Mouse (Mus musculus) MEL (cell line): Measurements from ENCODE around the gene Txnrd3. TPM values are rescaled to one million over a fixed set of nuclear protein-coding genes. Genes with fewer than 3 reads are reported as not detected.

Experiments used
- DNase-seq: peaks from one replicate; pipeline ENCODE4 v3.0.0; 2011; ENCODE audit warnings: low read depth, low spot score
- H3K27ac ChIP-seq: 2 replicates; pipeline ENCODE4 v1.5.1; 2012; ENCODE audit warnings: low read depth, mild to moderate bottlenecking, control low read depth, low read length, moderate library complexity; ENCODE audit not compliant: control insufficient read depth
- H3K27me3 ChIP-seq, 2 experiments: fragments of 150-350 bp in 1 of 2; sonication (generic) in 1 of 2; 2 replicates each; pipeline ENCODE4 v1.6.1; 2012; ENCODE audit warnings: low read length in 2 of 2, mild to moderate bottlenecking in 2 of 2, improper control_type of control experiment in 1 of 2, moderate library complexity in 1 of 2; ENCODE audit not compliant: insufficient read depth in 2 of 2, control insufficient read depth in 1 of 2
- H3K36me3 ChIP-seq, 2 experiments: 2 replicates each; pipeline ENCODE4 v1.6.1; 2012 to 2014; ENCODE audit warnings: low read length in 2 of 2, improper control_type of control experiment in 1 of 2, inconsistent platforms in 1 of 2, mild to moderate bottlenecking in 1 of 2; ENCODE audit not compliant: insufficient read depth in 2 of 2, control insufficient read depth in 1 of 2
- H3K4me1 ChIP-seq, 2 experiments: fragments of 150-350 bp in 1 of 2; sonication (generic) in 1 of 2; 2 replicates each; pipeline ENCODE4 v1.6.1; 2012; ENCODE audit warnings: low read length in 2 of 2, improper control_type of control experiment in 1 of 2, mild to moderate bottlenecking in 1 of 2; ENCODE audit not compliant: insufficient read depth in 2 of 2, control insufficient read depth in 1 of 2
- H3K4me3 ChIP-seq, 2 experiments: fragments of 150-350 bp in 1 of 2; sonication (generic) in 1 of 2; 2 replicates each; pipeline ENCODE4 v1.5.1; 2012; ENCODE audit warnings: low read depth in 2 of 2, low read length in 2 of 2, mild to moderate bottlenecking in 2 of 2, moderate library complexity in 2 of 2, control low read depth in 1 of 2, improper control_type of control experiment in 1 of 2; ENCODE audit not compliant: control insufficient read depth in 1 of 2, insufficient read depth in 1 of 2
- H3K79me2 ChIP-seq: 2 replicates; pipeline ENCODE4 v1.6.1; 2012; ENCODE audit warnings: mild to moderate bottlenecking, low read length, moderate library complexity; ENCODE audit not compliant: control insufficient read depth, poor library complexity, insufficient read depth
- H3K9ac ChIP-seq: 2 replicates; pipeline ENCODE4 v1.6.1; 2012; ENCODE audit warnings: low read depth, mild to moderate bottlenecking, control low read depth, low read length, moderate library complexity; ENCODE audit not compliant: control insufficient read depth, poor library complexity, severe bottlenecking
- H3K9me3 ChIP-seq: fragments of 150-350 bp; sonication (generic); replicated peaks from 2 replicates; pipeline ENCODE4 v1.6.1; 2012; ENCODE audit warnings: mild to moderate bottlenecking, low read length, improper control_type of control experiment, moderate library complexity; ENCODE audit not compliant: insufficient read depth
- BHLHE40 ChIP-seq: IDR thresholded peaks from 2 replicates; pipeline ENCODE4 v1.6.1; 2012; ENCODE audit warnings: low read depth, mild to moderate bottlenecking, inconsistent platforms, low read length, improper control_type of control experiment, borderline replicate concordance
- CTCF ChIP-seq, 3 experiments: IDR thresholded peaks in 2 of 3; conservative IDR thresholded peaks in 1 of 3; 2 replicates each; pipeline ENCODE4 v1.5.1; 2011 to 2012; ENCODE audit warnings: low read length in 3 of 3, low read depth in 2 of 3, mild to moderate bottlenecking in 2 of 3, improper control_type of control experiment in 1 of 3, inconsistent platforms in 1 of 3, mixed read lengths in 1 of 3, moderate library complexity in 1 of 3; ENCODE audit not compliant: control insufficient read depth in 1 of 3, insufficient read depth in 1 of 3, poor library complexity in 1 of 3, severe bottlenecking in 1 of 3
- E2F4 ChIP-seq: IDR thresholded peaks from 2 replicates; pipeline ENCODE4 v1.6.1; 2011; ENCODE audit warnings: low read depth, low read length, improper control_type of control experiment, borderline replicate concordance
- ELF1 ChIP-seq: IDR thresholded peaks from 2 replicates; pipeline ENCODE4 v1.6.1; 2014; ENCODE audit warnings: low read depth, mild to moderate bottlenecking, inconsistent platforms, low read length, improper control_type of control experiment, moderate library complexity
- EP300 ChIP-seq, 2 experiments: IDR thresholded peaks; 2 replicates each; pipeline ENCODE4 v1.6.1; 2011; ENCODE audit warnings: improper control_type of control experiment in 2 of 2, low read length in 2 of 2, low read depth in 1 of 2, mild to moderate bottlenecking in 1 of 2
- GATA1 ChIP-seq: IDR thresholded peaks from 2 replicates; pipeline ENCODE4 v1.6.1; 2011; ENCODE audit warnings: low read depth, low read length, improper control_type of control experiment
- HCFC1 ChIP-seq: IDR thresholded peaks from 2 replicates; pipeline ENCODE4 v1.6.1; 2012; ENCODE audit warnings: low read depth, mild to moderate bottlenecking, inconsistent platforms, low read length, improper control_type of control experiment, moderate library complexity
- MAZ ChIP-seq: IDR thresholded peaks from 2 replicates; pipeline ENCODE4 v1.6.1; 2012; ENCODE audit warnings: low read depth, mild to moderate bottlenecking, inconsistent platforms, low read length, improper control_type of control experiment
- MEF2A ChIP-seq: IDR thresholded peaks from 2 replicates; pipeline ENCODE4 v1.6.1; 2014; ENCODE audit warnings: low read depth, mild to moderate bottlenecking, inconsistent platforms, low read length, improper control_type of control experiment; ENCODE audit not compliant: poor library complexity, insufficient replicate concordance, severe bottlenecking; ENCODE audit errors: extremely low read depth
- MYB ChIP-seq: IDR thresholded peaks from 2 replicates; pipeline ENCODE4 v1.6.1; 2011; ENCODE audit warnings: mild to moderate bottlenecking, low read depth, low read length, improper control_type of control experiment
- NELFE ChIP-seq: IDR thresholded peaks from 2 replicates; pipeline ENCODE4 v1.6.1; 2011; ENCODE audit warnings: low read depth, low read length, improper control_type of control experiment
- NRF1 ChIP-seq: IDR thresholded peaks from 2 replicates; pipeline ENCODE4 v1.6.1; 2014; ENCODE audit warnings: low read depth, mild to moderate bottlenecking, inconsistent platforms, low read length, improper control_type of control experiment, moderate library complexity; ENCODE audit not compliant: poor library complexity, insufficient read depth, severe bottlenecking
- POLR2AphosphoS2 ChIP-seq: IDR thresholded peaks from 2 replicates; pipeline ENCODE4 v1.6.1; 2011; ENCODE audit warnings: low read length, improper control_type of control experiment
- SIN3A ChIP-seq: IDR thresholded peaks from 2 replicates; pipeline ENCODE4 v1.6.1; 2012; ENCODE audit warnings: low read length, improper control_type of control experiment, inconsistent platforms
- TAL1 ChIP-seq: IDR thresholded peaks from 2 replicates; pipeline ENCODE4 v1.6.1; 2012; ENCODE audit warnings: mild to moderate bottlenecking, inconsistent platforms, low read length, moderate library complexity, mixed read lengths
- TBP ChIP-seq: IDR thresholded peaks from 2 replicates; pipeline ENCODE4 v1.8.0; 2011; ENCODE audit warnings: low read depth, low read length, improper control_type of control experiment
- TCF12 ChIP-seq: IDR thresholded peaks from 2 replicates; pipeline ENCODE4 v1.6.1; 2014; ENCODE audit warnings: low read depth, mild to moderate bottlenecking, inconsistent platforms, low read length, improper control_type of control experiment, moderate library complexity
- USF1 ChIP-seq: IDR thresholded peaks from 2 replicates; pipeline ENCODE4 v1.6.1; 2014; ENCODE audit warnings: low read depth, mild to moderate bottlenecking, inconsistent platforms, low read length, improper control_type of control experiment, moderate library complexity
- ZKSCAN1 ChIP-seq: IDR thresholded peaks from 2 replicates; pipeline ENCODE4 v1.6.1; 2012; ENCODE audit warnings: low read depth, mild to moderate bottlenecking, inconsistent platforms, low read length, improper control_type of control experiment, moderate library complexity
- ZMIZ1 ChIP-seq: IDR thresholded peaks from 2 replicates; pipeline ENCODE4 v1.6.1; 2012; ENCODE audit warnings: low read depth, mild to moderate bottlenecking, inconsistent platforms, low read length, improper control_type of control experiment, moderate library complexity
- ZNF384 ChIP-seq: IDR thresholded peaks from 2 replicates; pipeline ENCODE4 v1.6.1; 2012; ENCODE audit warnings: low read depth, mild to moderate bottlenecking, inconsistent platforms, low read length, improper control_type of control experiment
- polyA plus RNA-seq, 2 experiments: library from polyadenylated mRNA; stranded (reverse) in 1 of 2; unstranded in 1 of 2; fragments of >175 nt in 1 of 2; fragments of >200 nt in 1 of 2; gene quantifications; 2 replicates each; pipeline versions ENCODE4 v1.2.1 to v1.2.4; 2012; ENCODE audit warnings: low replicate concordance in 2 of 2, low read depth in 1 of 2; ENCODE audit not compliant: insufficient read length in 2 of 2, insufficient read depth in 1 of 2, missing spikeins in 1 of 2
- total RNA-seq: library from RNA; depleted of rRNA; stranded (reverse); fragments of 300-350 nt; gene quantifications from 2 replicates; pipeline ENCODE4 v1.2.3, GENCODE M21; 2012

Txnrd3 gene
- total and polyA plus RNA-seq, 3 experiments: 8.7 to 15.1 TPM; not detected in 1

- Histone ChIP-seq H3K36me3 (peaks cover 0 to 2% of the 10 kb centered on the region in 2 experiments; a peak in 1 of 4 replicates), H3K27ac (no peak overlapping the region)
- no peak for DNase-seq
Observed at GRCm38 (mm10) chr6:89649897-89650296, 6.1 kb downstream of the Txnrd3 start.

GRCm38 (mm10) chr6:89651770-89652169, 8.0 kb downstream of the Txnrd3 start:
- Histone ChIP-seq H3K36me3 (no peaks in the 10 kb centered on the region), H3K79me2 (no peaks in the 10 kb centered on the region), H3K27me3 (no peaks in the 10 kb centered on the region), H3K27ac (no peak overlapping the region), H3K4me1 (no peaks in the 10 kb centered on the region), H3K9ac (no peak overlapping the region), H3K4me3 (no peak overlapping the region), H3K9me3 (no peaks in the 10 kb centered on the region)
- DNase-seq: peak; percentile 41
- TF ChIP-seq GATA1 (0 out of 2 replicates have a peak, but pooled peaks have one; percentile 21), MAZ (no peak)

More at GRCm38 (mm10) chr6:89649897-89650296, 6.1 kb downstream of the Txnrd3 start:
- no peak for TF ChIP-seq MAZ
- no peak for TF ChIP-seq ZNF384
- no peak for TF ChIP-seq SIN3A
- TF ChIP-seq CTCF (IDR thresholded peaks at IDR 0.05 in 2 of 3, conservative IDR thresholded peaks at IDR 0.05 in 1 of 3; ENCODE audit: control insufficient read depth in 1 of 3, insufficient read depth in 1 of 3, low read depth in 2 of 3, low read length in 3 of 3, poor library complexity in 1 of 3, severe bottlenecking in 1 of 3): no peak
- no peak for TF ChIP-seq USF1
- no peak for TF ChIP-seq ELF1
- no peak for TF ChIP-seq EP300 (IDR thresholded peaks at IDR 0.05; ENCODE audit: low read depth in 1 of 2, low read length in 2 of 2)
- TF ChIP-seq NELFE: no peak
- TF ChIP-seq ZMIZ1: no peak
- TF ChIP-seq E2F4: no peak
- no peak for TF ChIP-seq MYB
- no peak for TF ChIP-seq BHLHE40
- TF ChIP-seq TBP: no peak
- TF ChIP-seq NRF1: no peak
- TF ChIP-seq HCFC1: no peak
- no peak for TF ChIP-seq MEF2A
- TF ChIP-seq TCF12: no peak
- no peak for TF ChIP-seq POLR2AphosphoS2
- no peak for TF ChIP-seq TAL1
- TF ChIP-seq ZKSCAN1: no peak
- no peaks in the 10 kb centered on the region for H3K9me3 ChIP-seq
- no peaks in the 10 kb centered on the region for H3K79me2 ChIP-seq
- H3K27me3 ChIP-seq: no peaks in the 10 kb centered on the region
- no peak overlapping the region for H3K9ac ChIP-seq
- peaks cover 0 to 2% of the 10 kb centered on the region in 2 experiments; a peak in 1 of 4 replicates for H3K4me1 ChIP-seq
- no peak overlapping the region for H3K4me3 ChIP-seq
